Mouse (Mus musculus) hindbrain, postnatal 0 days (tissue): Measurements from ENCODE around the gene Gpr155. TPM values are rescaled to one million over a fixed set of nuclear protein-coding genes. Genes with fewer than 3 reads are reported as not detected.

Experiments
- ATAC-seq: fragments of 200-750 bp; cut with Nextera tagmentation; 2 replicates; pipeline ENCODE4 v1.8.0; 2017; ENCODE audit warnings: mild to moderate bottlenecking, moderate TSS enrichment, moderate library complexity
- DNase-seq: peaks from one replicate; pipeline ENCODE4 v3.0.0-alpha.2; 2015; ENCODE audit warnings: low spot score
- H3K27ac ChIP-seq: fragments of 300-500 bp; sonication (generic); 2 replicates; pipeline ENCODE4 v1.5.1; 2014; ENCODE audit warnings: mild to moderate bottlenecking
- H3K27me3 ChIP-seq: fragments of 300-500 bp; sonication (generic); 2 replicates; pipeline ENCODE4 v1.6.1; 2014; ENCODE audit warnings: low read length, mixed read lengths; ENCODE audit not compliant: insufficient read depth
- H3K36me3 ChIP-seq: fragments of 300-500 bp; sonication (generic); 2 replicates; pipeline ENCODE4 v1.6.1; 2014; ENCODE audit warnings: low read length, mixed read lengths; ENCODE audit not compliant: insufficient read depth
- H3K4me1 ChIP-seq: fragments of 300-500 bp; sonication (generic); 2 replicates; pipeline ENCODE4 v1.6.1; 2014; ENCODE audit warnings: antibody characterized with exemption, low read length, mixed read lengths; ENCODE audit not compliant: insufficient read depth
- H3K4me2 ChIP-seq: fragments of 300-500 bp; sonication (generic); 2 replicates; pipeline ENCODE4 v1.6.1; 2014; ENCODE audit warnings: low read depth, mild to moderate bottlenecking, low read length, moderate library complexity, mixed read lengths
- H3K4me3 ChIP-seq: fragments of 300-500 bp; sonication (generic); 2 replicates; pipeline ENCODE4 v1.5.1; 2014; ENCODE audit warnings: low read length
- H3K9ac ChIP-seq: fragments of 300-500 bp; sonication (generic); replicated peaks from 2 replicates; pipeline ENCODE4 v1.6.1; 2014; ENCODE audit warnings: mild to moderate bottlenecking, low read length, moderate library complexity, mixed read lengths
- H3K9me3 ChIP-seq: fragments of 300-500 bp; sonication (generic); 2 replicates; pipeline ENCODE4 v1.6.1; 2016; ENCODE audit warnings: low read length, mixed read lengths
- CTCF ChIP-seq: IDR thresholded peaks from 2 replicates; pipeline ENCODE4 v1.5.1; 2016; ENCODE audit warnings: antibody characterized with exemption, control low read depth, low read depth
- WGBS: fragments of 180-500 bp; shearing (Covaris S2); extraction: QIAGEN DNeasy Blood & Tissue Kit; methylation state at CpG from one replicate; pipeline ENCODE4 v1.1.7; 2014; 5-methylcytosine and 5-hydroxymethylcytosine counted together
- polyA plus RNA-seq: library from polyadenylated mRNA; unstranded; fragments of >200 nt; fragmentation: Nextera tagmentation; extraction: Ambion mirVana; gene quantifications from 2 replicates; pipeline ENCODE4 v1.2.1, GENCODE M21; 2015
- total RNA-seq: library from RNA; depleted of rRNA; stranded (reverse); fragments of >200 nt; gene quantifications from 2 replicates; pipeline ENCODE4 v1.2.3, GENCODE M21; 2014; rRNA removed

The Gpr155 gene
- total and polyA plus RNA-seq, 2 experiments from 2014 or later = 11.3 to 18.8 TPM

DNA sequence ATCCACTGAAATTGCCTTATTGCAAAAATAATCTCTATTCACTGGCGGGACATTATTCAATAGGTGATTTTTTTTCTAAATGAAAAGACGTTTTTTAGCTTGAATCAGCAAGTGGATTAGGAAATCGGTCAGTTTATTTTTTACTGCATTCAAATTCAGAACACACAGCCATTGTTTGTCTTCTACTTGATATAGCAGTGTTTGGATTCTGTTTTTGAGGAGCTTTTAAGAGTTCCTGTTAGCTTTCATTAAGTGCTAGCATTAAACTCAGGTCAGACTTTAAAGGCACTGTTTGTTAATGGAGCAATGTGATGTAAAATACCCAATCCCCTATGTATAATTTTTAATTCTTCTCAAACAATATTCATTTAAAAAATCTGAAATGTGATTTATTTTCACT lies 87.5 kb downstream of the Gpr155 start:
- ATAC-seq = no peak
- Histone ChIP-seq H3K4me1 (no peaks in the 10 kb centered on the region), H3K9ac (no peak overlapping the region), H3K4me2 (no peak overlapping the region), H3K9me3 (no peaks in the 10 kb centered on the region), H3K27ac (no peak overlapping the region), H3K27me3 (no peaks in the 10 kb centered on the region), H3K36me3 (peaks cover 17% of the 10 kb centered on the region; the same call in 1 of the 2 replicates), H3K4me3 (no peak overlapping the region)
- WGBS = 75% methylated on average over 3 of the region's 3 CpGs
- no peak for TF ChIP-seq CTCF
- no peak for DNase-seq

DNA sequence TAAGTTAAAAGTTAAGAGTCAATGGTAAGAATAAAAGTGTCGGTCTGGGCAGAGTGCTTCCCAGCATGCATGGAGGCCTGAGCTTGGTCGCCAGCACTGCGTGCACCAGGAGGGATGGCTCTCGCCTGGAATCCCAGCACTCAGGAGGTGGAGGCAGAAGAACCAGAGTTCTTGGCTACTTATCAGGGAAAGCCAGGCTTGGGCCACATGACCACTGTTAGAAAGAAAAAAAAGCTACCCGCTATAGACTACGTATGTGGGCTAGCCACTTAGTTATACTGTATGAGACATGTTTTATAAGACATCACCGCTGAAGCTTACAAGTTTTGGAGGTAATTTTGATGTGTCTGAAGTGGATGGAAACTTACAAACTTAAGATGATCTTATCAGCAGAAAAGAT lies 88.2 kb downstream of the Gpr155 start:
- peaks cover 12% of the 10 kb centered on the region; the same call in 1 of the 2 replicates for H3K36me3 ChIP-seq
- no peak overlapping the region for H3K27ac ChIP-seq
- ATAC-seq = no peak
- no peaks in the 10 kb centered on the region for H3K9me3 ChIP-seq
- no peak for DNase-seq
- no peaks in the 10 kb centered on the region for H3K27me3 ChIP-seq
- 85% methylated on average over 7 of the region's 7 CpGs for WGBS
- no peaks in the 10 kb centered on the region for H3K4me1 ChIP-seq
- no peak for TF ChIP-seq CTCF
- no peak overlapping the region for H3K9ac ChIP-seq
- H3K4me3 ChIP-seq = no peak overlapping the region
- H3K4me2 ChIP-seq = no peak overlapping the region

- Histone ChIP-seq H3K4me2 (no peak overlapping the region), H3K9me3 (no peaks in the 10 kb centered on the region), H3K27me3 (no peaks in the 10 kb centered on the region), H3K4me3 (no peak overlapping the region), H3K36me3 (peaks cover 9% of the 10 kb centered on the region; the same call in 1 of the 2 replicates), H3K27ac (no peak overlapping the region), H3K9ac (no peak overlapping the region), H3K4me1 (no peaks in the 10 kb centered on the region)
- no peak for TF ChIP-seq CTCF
- 93% methylated on average over 7 of the region's 7 CpGs for WGBS
- no peak for ATAC-seq
- no peak for DNase-seq
These were observed 91.3 kb downstream of the Gpr155 start for GRCm38 (mm10) chr2:73295023-73295422.

Other genes with a start within 250 kb of the Gpr155 start
- gene Ola1, start 167.6 kb downstream of the Gpr155 start, total RNA-seq = 39.7 and 49.9 TPM in 2 replicates
- 102 and 105 TPM in 2 replicates for gene Ola1, start 167.6 kb downstream of the Gpr155 start, polyA plus RNA-seq
- 1.7 and 3.8 TPM in 2 replicates for gene Sp9, start 114.6 kb downstream of the Gpr155 start, total RNA-seq
- 0.49 and 0.63 TPM in 2 replicates for gene Sp9, start 114.6 kb downstream of the Gpr155 start, polyA plus RNA-seq
- 2.9 and 3.1 TPM in 2 replicates for gene Scrn3, start 74.0 kb downstream of the Gpr155 start, total RNA-seq
- 6.2 and 7.1 TPM in 2 replicates for gene Scrn3, start 74.0 kb downstream of the Gpr155 start, polyA plus RNA-seq
- gene Cir1, start 73.9 kb downstream of the Gpr155 start, total RNA-seq = 2.4 and 3.3 TPM in 2 replicates
- gene Cir1, start 73.9 kb downstream of the Gpr155 start, polyA plus RNA-seq = 25.2 and 31.5 TPM in 2 replicates
- gene Wipf1, start 143.2 kb upstream of the Gpr155 start, total RNA-seq = 2.4 and 3.0 TPM in 2 replicates
- gene Wipf1, start 143.2 kb upstream of the Gpr155 start, polyA plus RNA-seq = 2.6 TPM in 2 replicates
- not detected in 2 replicates for gene Chrna1, start 193.8 kb upstream of the Gpr155 start, total RNA-seq
- 0.15 and 0.25 TPM in 2 replicates for gene Chrna1, start 193.8 kb upstream of the Gpr155 start, polyA plus RNA-seq